Mouse (Mus musculus) E14TG2a.4 (cell line): ENCODE measurements at regions not wholly inside any gene's neighbourhood (a gene's known extent, or its start where the extent isn't known, plus 50 kb on each side); places are given as distances from the start of the nearest gene placed in this dataset.

Experiments
- CTCF ChIP-seq: conservative IDR thresholded peaks from 2 replicates; pipeline ENCODE4 v1.5.1; 2014; ENCODE audit warnings: low read length
- NANOG ChIP-seq: IDR thresholded peaks from 2 replicates; pipeline ENCODE4 v1.6.1; 2014; ENCODE audit warnings: borderline replicate concordance, low read length, mixed read lengths

- TF ChIP-seq NANOG: no peak
- TF ChIP-seq CTCF: no peak
These were observed 50.7 kb upstream of the Gadd45a start for GRCm38 (mm10) chr6:67087837-67088440.
